Mouse (Mus musculus) macrophage (primary cell): ENCODE data around the gene Tlr13. TPM values are rescaled to one million over a fixed set of nuclear protein-coding genes. Genes with fewer than 3 reads are reported as not detected.
A peak's percentile ranks its signal among the peaks of the same experiment; 100 is the strongest.

Experiments
- H3K27ac ChIP-seq: fragments of 350-480 bp; formaldehyde crosslinking; 2 replicates; pipeline ENCODE4 v1.9.0; 2021
- H3K36me3 ChIP-seq: fragments of 350-480 bp; formaldehyde crosslinking; 2 replicates; pipeline ENCODE4 v1.9.0; 2021; ENCODE audit errors: inconsistent target
- H3K4me3 ChIP-seq: fragments of 350-480 bp; formaldehyde crosslinking; 2 replicates; pipeline ENCODE4 v1.9.0; 2021; ENCODE audit errors: inconsistent target
- H3K79me2 ChIP-seq: fragments of 350-480 bp; formaldehyde crosslinking; 2 replicates; pipeline ENCODE4 v1.9.0; 2021; ENCODE audit errors: inconsistent target
- WGBS: methylation state at CpG from one replicate; pipeline ENCODE4 v1.1.7; 2026; ENCODE audit warnings: inconsistent platforms; ENCODE audit not compliant: missing documents; 5-methylcytosine and 5-hydroxymethylcytosine counted together
- polyA plus RNA-seq: library from polyadenylated mRNA; stranded (reverse); fragments of 250-400 nt; gene quantifications from 3 replicates; pipeline ENCODE4 v1.2.4, GENCODE M21; 2018; ENCODE audit warnings: inconsistent platforms
- total RNA-seq, 78 experiments: library from RNA; depleted of rRNA; stranded (reverse); fragments of 250-400 nt; gene quantifications; 1 replicate in 9 of 78; 2 replicates in 24 of 78; 3 replicates in 43 of 78; 4 replicates in 2 of 78; pipeline ENCODE4 v1.2.4; 2018; ENCODE audit warnings: inconsistent platforms in 56 of 78

The Tlr13 gene
- 100 to 1,000 TPM in 6 of 26 experiments, 10 to 100 TPM in 20; 10.6 to 117 (median 74.4) TPM for total RNA-seq (2018; cell fraction: chromatin; rRNA removed)
- 100 to 1,000 TPM; 155 to 306 (median 211) TPM for total RNA-seq (2018; cell fraction: cytosol; rRNA removed)
- total RNA-seq (2018; cell fraction: nucleus; rRNA removed), result 100 to 1,000 TPM in 24 of 26 experiments, 10 to 100 TPM in 2; 54.0 to 337 (median 209) TPM
- 156 to 374 TPM (median 283 TPM) in 3 replicates for polyA plus RNA-seq

DNA sequence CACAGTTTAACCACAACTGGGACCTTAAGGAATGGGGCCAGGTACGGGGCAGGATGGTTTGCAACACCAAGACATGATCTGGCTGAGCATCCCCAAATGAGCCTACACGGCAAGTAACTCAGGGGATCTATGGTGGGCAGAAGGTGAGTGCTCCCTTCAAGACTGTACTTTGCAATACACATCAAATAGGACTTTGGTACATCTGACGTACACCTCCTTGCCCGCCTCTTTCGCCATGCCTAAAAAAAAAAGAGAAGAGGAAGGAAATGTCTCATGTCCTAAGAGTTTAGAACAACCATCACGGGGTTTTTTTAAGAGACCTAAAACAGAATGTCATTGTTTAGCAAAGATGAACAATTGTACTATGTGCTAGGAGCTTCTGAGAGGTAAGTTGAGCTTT is at the start of gene Tlr13:
TSS of gene Tlr13 (plus strand) at position 269 of the 400 bp plus-strand sequence.
- no peaks in the 10 kb centered on the region for H3K36me3 ChIP-seq
- H3K79me2 ChIP-seq, result peaks cover 44% of the 10 kb centered on the region
- H3K4me3 ChIP-seq, result peak within 1 kb of the TSS; percentile 49
- peak within 1 kb of the TSS; percentile 92 for H3K27ac ChIP-seq
- 39% methylated on average over 6 of the region's 6 CpGs for WGBS

GRCm38 (mm10) chrX:106105464-106105863 is 37.5 kb upstream of the Tlr13 start:
- H3K27ac ChIP-seq, result no peak overlapping the region
- H3K36me3 ChIP-seq, result 0 out of 2 replicates have a peak, but pooled peaks cover 10% of the 10 kb centered on the region
- WGBS, result 60% methylated on average over 2 of the region's 2 CpGs
- H3K4me3 ChIP-seq, result no peak overlapping the region
- H3K79me2 ChIP-seq, result no peaks in the 10 kb centered on the region

DNA sequence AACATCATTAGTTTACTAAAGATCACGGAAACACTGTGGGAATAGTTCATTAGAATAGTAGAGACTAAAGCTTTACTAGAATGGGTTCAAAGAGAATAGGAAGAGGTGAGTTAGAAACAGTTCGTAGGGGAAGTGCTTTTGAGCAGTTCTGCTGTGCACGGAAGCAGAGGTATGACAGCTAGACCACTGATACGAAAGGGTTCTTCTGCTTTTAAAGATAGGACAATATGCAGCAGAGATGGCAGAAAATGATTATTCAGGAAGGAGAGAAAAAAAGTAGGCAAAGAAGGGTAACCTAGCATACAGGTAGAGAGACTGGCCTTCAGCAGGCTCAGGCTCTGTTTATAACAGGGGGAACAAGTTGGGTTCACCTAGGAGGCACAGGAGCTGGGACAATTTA is 29.1 kb upstream of the Tlr13 start:
- no peaks in the 10 kb centered on the region for H3K79me2 ChIP-seq
- H3K4me3 ChIP-seq, result no peak overlapping the region
- H3K27ac ChIP-seq, result no peak overlapping the region
- 68% methylated on average over 4 of the region's 4 CpGs for WGBS
- H3K36me3 ChIP-seq, result 0 out of 2 replicates have a peak, but pooled peaks cover 6% of the 10 kb centered on the region

- 100% methylated on average over 1 of the region's 1 CpGs for WGBS
- Histone ChIP-seq H3K27ac (no peak overlapping the region), H3K4me3 (no peak overlapping the region), H3K79me2 (no peaks in the 10 kb centered on the region), H3K36me3 (peaks cover 9% of the 10 kb centered on the region; the same call in 1 of the 2 replicates)
Measured at GRCm38 (mm10) chrX:106114674-106115073, 28.3 kb upstream of the Tlr13 start.

DNA sequence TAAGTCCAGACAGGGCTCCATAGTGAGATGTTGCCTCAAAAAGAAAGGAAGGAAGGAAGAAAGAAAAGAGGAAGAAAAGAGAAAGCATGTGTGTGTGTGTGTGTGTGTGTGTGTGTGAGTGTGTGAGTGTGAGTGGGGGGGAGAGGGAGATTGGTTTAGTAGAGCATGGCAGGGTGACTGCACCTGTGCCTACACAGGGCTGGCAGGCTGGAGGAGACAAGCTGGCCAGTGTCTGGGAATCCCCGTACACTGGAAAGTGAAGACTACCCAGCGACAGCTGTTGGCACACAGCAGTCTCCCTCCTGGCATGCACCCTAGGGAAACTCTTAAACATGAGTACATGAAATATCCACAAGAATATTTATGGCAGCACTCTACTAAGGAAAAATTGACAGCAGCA is 20.2 kb upstream of the Tlr13 start:
- 91% methylated on average over 2 of the region's 2 CpGs for WGBS
- Histone ChIP-seq H3K27ac (no peak overlapping the region), H3K4me3 (no peak overlapping the region), H3K79me2 (no peaks in the 10 kb centered on the region), H3K36me3 (peaks cover 9% of the 10 kb centered on the region; the same call in 1 of the 2 replicates)

- Histone ChIP-seq H3K4me3 (no peak overlapping the region), H3K79me2 (no peaks in the 10 kb centered on the region), H3K36me3 (no peaks in the 10 kb centered on the region), H3K27ac (no peak overlapping the region)
- 86% methylated on average over 6 of the region's 6 CpGs for WGBS
Measured at GRCm38 (mm10) chrX:106128283-106128682, 14.7 kb upstream of the Tlr13 start.

DNA sequence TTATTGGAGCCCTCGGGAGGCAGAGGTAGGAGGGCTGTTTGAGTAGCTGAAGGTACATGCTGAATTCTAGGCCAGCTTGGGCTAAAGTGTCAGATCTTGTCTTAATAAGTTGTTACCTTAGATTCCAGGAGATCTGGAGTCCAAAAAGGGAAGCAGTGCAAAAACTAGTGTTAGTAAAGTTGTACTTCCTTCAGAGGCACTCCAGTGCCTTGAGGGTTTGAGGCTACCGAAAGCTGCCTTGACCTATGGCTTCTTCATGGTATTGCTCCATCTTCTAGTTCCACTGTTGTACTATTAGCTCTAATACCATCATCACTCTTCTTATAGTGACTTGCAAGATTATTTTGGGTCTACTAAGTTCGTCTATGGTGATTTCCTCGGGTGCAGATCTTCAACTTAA is 13.1 kb upstream of the Tlr13 start:
- no peaks in the 10 kb centered on the region for H3K79me2 ChIP-seq
- peak overlapping the region; percentile 59 for H3K27ac ChIP-seq
- WGBS, result 85% methylated on average over 3 of the region's 4 CpGs
- H3K36me3 ChIP-seq, result no peaks in the 10 kb centered on the region
- H3K4me3 ChIP-seq, result no peak overlapping the region

- H3K4me3 ChIP-seq, result no peak overlapping the region
- H3K36me3 ChIP-seq, result no peaks in the 10 kb centered on the region
- H3K27ac ChIP-seq, result peak overlapping the region; percentile 98
- H3K79me2 ChIP-seq, result no peaks in the 10 kb centered on the region
- 25% methylated on average over 3 of the region's 3 CpGs for WGBS
Measured at GRCm38 (mm10) chrX:106134916-106135315, 8.1 kb upstream of the Tlr13 start.

DNA sequence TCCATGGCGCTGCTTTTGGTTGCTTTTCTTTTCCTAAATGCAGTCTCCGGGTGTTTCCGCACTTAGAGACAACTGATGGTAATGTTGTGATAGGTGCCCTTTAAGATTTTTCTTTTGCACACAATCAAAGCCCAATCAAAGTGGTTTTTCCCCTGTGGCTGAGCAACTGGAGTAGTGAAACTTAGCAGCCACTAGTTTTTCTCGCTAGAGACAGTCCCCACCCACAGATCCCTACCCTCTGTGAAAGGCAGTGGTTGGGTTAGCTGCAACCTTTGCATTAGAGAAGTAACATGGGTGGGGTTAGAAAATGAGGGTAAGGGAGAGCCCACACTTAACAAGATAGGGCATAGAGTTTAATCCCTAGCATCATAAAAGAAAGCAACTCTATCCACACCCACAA is 7.5 kb upstream of the Tlr13 start:
- WGBS, result 82% methylated on average over 4 of the region's 4 CpGs
- H3K79me2 ChIP-seq, result no peaks in the 10 kb centered on the region
- no peaks in the 10 kb centered on the region for H3K36me3 ChIP-seq
- peak overlapping the region; percentile 98 for H3K27ac ChIP-seq
- H3K4me3 ChIP-seq, result no peak overlapping the region

DNA sequence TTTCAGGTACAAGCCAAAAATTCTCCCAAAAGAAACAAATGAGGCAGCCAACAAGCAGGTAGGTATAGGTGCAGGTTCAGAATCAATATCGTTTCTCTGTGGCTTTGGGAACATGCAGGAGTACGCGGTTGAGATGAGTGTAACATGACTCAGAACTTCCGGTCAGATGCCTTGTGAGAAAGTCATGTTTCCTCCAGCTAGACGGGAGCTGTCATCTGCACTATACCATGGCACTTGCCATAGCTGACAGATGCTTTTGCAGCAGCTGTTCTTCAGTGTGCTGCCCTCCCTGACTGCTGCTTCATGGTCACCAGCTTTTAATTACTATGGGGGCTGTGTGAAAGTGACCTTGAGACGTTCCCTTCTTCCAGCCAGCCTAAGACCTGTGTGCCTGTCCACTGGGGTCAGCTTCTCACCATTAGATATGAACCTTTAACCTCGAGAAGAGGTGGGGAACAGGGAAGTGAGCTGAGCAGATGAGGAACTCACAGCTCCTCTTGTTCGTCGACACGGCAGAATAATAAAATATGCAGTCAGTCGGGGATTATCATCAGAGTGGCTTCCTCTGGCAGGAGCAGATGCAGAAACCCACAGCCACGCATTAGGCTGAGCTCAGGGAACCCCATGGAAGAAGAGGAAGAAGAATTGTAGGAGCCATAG is 7.0 kb upstream of the Tlr13 start:
- Histone ChIP-seq H3K27ac (peak overlapping the region; percentile 98), H3K4me3 (no peak overlapping the region), H3K79me2 (no peaks in the 10 kb centered on the region), H3K36me3 (no peaks in the 10 kb centered on the region)
- WGBS, result 33% methylated on average over 12 of the region's 12 CpGs

DNA sequence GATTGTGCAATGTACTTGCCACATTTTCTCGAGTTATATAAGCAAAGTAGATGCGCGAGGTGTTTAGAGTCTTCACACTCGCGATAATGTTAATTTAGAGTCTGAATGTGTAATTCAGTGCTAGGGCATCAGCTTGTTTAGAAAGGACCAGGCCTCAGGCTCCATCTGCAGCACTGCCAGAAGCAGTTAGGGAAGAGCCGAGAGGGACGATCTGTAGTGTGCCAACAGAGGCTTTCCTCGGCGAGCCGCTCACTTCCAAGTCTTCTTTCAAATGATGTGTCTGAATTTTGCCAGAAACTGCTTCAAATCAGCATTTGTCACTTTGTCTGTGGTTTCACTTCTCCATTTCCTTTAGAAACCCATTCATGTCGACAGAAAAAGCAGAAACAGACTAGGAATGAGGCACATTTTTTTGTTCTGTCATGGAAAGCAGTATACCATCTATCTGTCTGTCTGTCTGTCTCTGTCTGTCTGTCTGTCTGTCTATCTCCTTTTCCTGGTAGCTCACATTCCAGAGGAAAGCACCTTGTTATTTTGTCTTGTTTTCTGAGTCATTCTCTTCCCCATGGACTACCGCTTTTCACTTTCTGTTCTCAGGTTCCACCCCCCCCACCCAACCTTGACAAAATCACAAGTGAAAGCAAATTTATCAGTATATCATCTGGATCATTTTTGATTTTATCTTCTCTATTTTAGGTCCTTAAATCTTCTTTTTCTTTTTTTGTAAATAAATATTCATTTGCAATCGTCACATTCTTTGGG is 3.5 kb upstream of the Tlr13 start:
- no peak overlapping the region for H3K4me3 ChIP-seq

DNA sequence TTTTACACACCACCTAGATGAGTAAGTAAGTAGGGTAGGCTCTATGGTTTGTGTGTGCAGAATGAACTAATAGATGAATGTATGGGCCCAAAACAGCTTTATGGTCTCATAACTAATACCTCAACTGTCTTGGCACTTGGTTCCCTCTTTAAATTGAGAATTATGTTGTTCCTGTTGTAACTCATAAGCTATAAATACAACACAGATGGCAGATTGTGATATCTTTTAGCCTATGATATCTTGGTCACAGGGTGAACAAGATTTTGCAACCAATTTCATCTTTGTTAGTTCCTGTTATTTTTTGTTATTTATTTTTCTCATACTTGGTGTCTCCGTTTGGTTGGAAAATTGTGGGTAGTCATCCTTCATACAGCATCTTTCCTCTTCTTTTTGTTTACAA is 5.2 kb downstream of the Tlr13 start:
- H3K79me2 ChIP-seq, result peaks cover 94% of the 10 kb centered on the region
- WGBS, result 17% methylated on average over 1 of the region's 1 CpGs
- H3K27ac ChIP-seq, result peak overlapping the region; percentile 92
- H3K36me3 ChIP-seq, result no peaks in the 10 kb centered on the region
- no peak overlapping the region for H3K4me3 ChIP-seq

More for the DNA sequence above, 3.5 kb upstream of the Tlr13 start:
- H3K36me3 ChIP-seq, result no peaks in the 10 kb centered on the region
- peak overlapping the region; percentile 84 for H3K27ac ChIP-seq
- WGBS, result 42% methylated on average over 8 of the region's 13 CpGs
- peaks cover 10% of the 10 kb centered on the region; the same call in 1 of the 2 replicates for H3K79me2 ChIP-seq

GRCm38 (mm10) chrX:106149460-106149859 is 6.5 kb downstream of the Tlr13 start:
- peaks cover 97% of the 10 kb centered on the region for H3K79me2 ChIP-seq
- WGBS, result 22% methylated on average over 3 of the region's 3 CpGs
- no peak overlapping the region for H3K4me3 ChIP-seq
- H3K27ac ChIP-seq, result peak overlapping the region; percentile 92
- no peaks in the 10 kb centered on the region for H3K36me3 ChIP-seq

DNA sequence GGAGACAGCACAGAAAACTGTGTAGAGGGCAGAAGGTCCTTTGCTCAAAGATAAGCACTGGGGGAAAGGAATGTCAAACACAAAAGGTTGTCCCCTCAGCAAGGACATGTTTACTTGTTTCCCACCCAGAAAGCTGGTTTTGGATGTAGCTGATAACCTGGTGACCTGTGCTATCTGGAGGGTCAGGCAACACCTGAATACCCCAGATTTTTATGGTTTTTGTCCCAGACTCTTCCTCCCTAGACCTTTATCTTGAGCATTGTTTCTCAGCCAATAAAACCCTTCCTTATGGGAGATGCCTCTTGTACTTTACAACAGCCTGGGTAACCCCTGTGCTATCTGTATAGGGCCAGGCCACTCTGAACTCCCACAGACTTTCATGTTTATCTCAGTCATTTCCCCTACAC is 11.2 kb downstream of the Tlr13 start:
- Histone ChIP-seq H3K4me3 (no peak overlapping the region), H3K27ac (no peak overlapping the region), H3K79me2 (peaks cover 99% of the 10 kb centered on the region)

DNA sequence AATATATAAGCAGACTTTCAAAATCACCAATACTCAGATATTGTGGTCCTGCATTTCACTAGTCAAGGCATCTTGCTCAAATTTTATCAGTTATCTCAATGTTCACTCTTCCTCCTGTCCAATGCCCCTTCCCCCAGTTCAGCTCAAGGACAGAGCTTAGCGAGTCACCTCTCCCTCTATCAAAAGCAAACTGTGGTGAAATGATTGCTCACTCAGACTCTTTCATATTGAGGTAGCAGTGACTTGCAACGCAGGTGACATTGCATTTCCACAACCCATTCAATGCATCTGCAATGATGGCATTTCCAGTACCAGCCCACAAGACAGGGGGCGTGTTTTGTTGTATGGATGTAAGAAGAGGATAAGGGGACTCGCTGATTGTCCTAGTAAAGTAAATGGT is 12.9 kb downstream of the Tlr13 start:
- no peak overlapping the region for H3K27ac ChIP-seq
- peaks cover 22% of the 10 kb centered on the region; the same call in 1 of the 2 replicates for H3K36me3 ChIP-seq
- 80% methylated on average over 4 of the region's 4 CpGs for WGBS
- peaks cover 93% of the 10 kb centered on the region for H3K79me2 ChIP-seq
- no peak overlapping the region for H3K4me3 ChIP-seq

More for the DNA sequence above, 11.2 kb downstream of the Tlr13 start:
- H3K36me3 ChIP-seq, result peaks cover 14% of the 10 kb centered on the region; the same call in 1 of the 2 replicates
